Comparison of ENCODE assay signal across 19 mouse cellular contexts in genomic region chr11:21131692-21132091, GRCm38 (mm10). TPM values are rescaled to one million over a fixed set of nuclear protein-coding genes. Genes with fewer than 3 reads are reported as not detected.
A peak's percentile ranks its signal among the peaks of the same experiment; 100 is the strongest.
DNase-seq lines count a peak whose midpoint lies in the region; ATAC-seq and TF ChIP-seq lines count a peak whose summit lies in the region.
"Had no signal": no experiment of that assay in that cellular context is flagged by ENCODE, and none has a peak within 500 bp of the region (broad histone marks: within the 10 kb centered on the region; RNA-seq: fewer than 3 reads in every experiment).

No protein-coding gene starts in this region.

- no peak for TF ChIP-seq RAD21 in CH12.LX (IDR thresholded peaks at IDR 0.05; ENCODE audit: low read depth, low read length)

- no peak overlapping the region for H3K9ac ChIP-seq in lung, embryonic 16.5 days (ENCODE audit: low read length)
- no peak overlapping the region for H3K9ac ChIP-seq in CH12.LX (ENCODE audit: insufficient read depth, low read depth)
- H3K9ac ChIP-seq in intestine, embryonic 15.5 days = no peak overlapping the region
- H3K9ac ChIP-seq in hindbrain, embryonic 12.5 days = no peak overlapping the region
- H3K9ac ChIP-seq: embryonic facial prominence, embryonic 12.5 days; forebrain, embryonic 12.5 days; hindbrain, embryonic 13.5 days had no signal

- H3K9me3 ChIP-seq in lung, embryonic 16.5 days (ENCODE audit: control insufficient read depth, low read length) = peaks cover 5% of the 10 kb centered on the region
- peaks cover 2% of the 10 kb centered on the region for H3K9me3 ChIP-seq in CH12.LX (replicated peaks; ENCODE audit: low read length)
- no peaks in the 10 kb centered on the region for H3K9me3 ChIP-seq in intestine, embryonic 15.5 days
- peaks cover 13% of the 10 kb centered on the region for H3K9me3 ChIP-seq in hindbrain, embryonic 12.5 days (replicated peaks)

- in situ Hi-C loops in CH12.LX (cut with MboI; ENCODE audit: low pct_ligation_motif_present, low pct_unique_long_range_greater_than_20kb, low sequenced_read_pairs) = no loop called here

- no peak for TF ChIP-seq CTCF in CH12.LX (conservative IDR thresholded peaks at IDR 0.05 in 1 of 2, IDR thresholded peaks at IDR 0.05 in 1 of 2; ENCODE audit: low read depth in 2 of 2, low read length in 2 of 2)

- WGBS in lung, embryonic 16.5 days = 60% methylated on average over 2 of the region's 2 CpGs
- WGBS in intestine, embryonic 15.5 days = 71% methylated on average over 2 of the region's 2 CpGs
- 96% methylated on average over 2 of the region's 2 CpGs for WGBS in hindbrain, embryonic 12.5 days

- H3K27ac ChIP-seq in lung, embryonic 16.5 days (ENCODE audit: low read length) = no peak overlapping the region
- no peak overlapping the region for H3K27ac ChIP-seq in CH12.LX (ENCODE audit: insufficient read depth, low read depth)
- no peak overlapping the region for H3K27ac ChIP-seq in intestine, embryonic 15.5 days
- no peak overlapping the region for H3K27ac ChIP-seq in hindbrain, embryonic 12.5 days
- H3K27ac ChIP-seq: embryonic facial prominence, embryonic 12.5 days; forebrain, embryonic 12.5 days; heart, embryonic 10.5 days; hindbrain, embryonic 13.5 days had no signal

- H3K79me2 ChIP-seq in CH12.LX (replicated peaks; ENCODE audit: control insufficient read depth, extremely low read depth, insufficient read depth, poor library complexity, severe bottlenecking) = peaks cover 22% of the 10 kb centered on the region; the same call in 1 of the 2 replicates

- no peak for TF ChIP-seq EP300 in CH12.LX (IDR thresholded peaks at IDR 0.05; ENCODE audit: low read length)

- H3K4me1 ChIP-seq in lung, embryonic 16.5 days (replicated peaks; ENCODE audit: control insufficient read depth, insufficient read depth, low read length) = peaks cover 6% of the 10 kb centered on the region
- peaks cover 5 to 15% of the 10 kb centered on the region in 2 experiments; a peak in 3 of 4 replicates for H3K4me1 ChIP-seq in CH12.LX (ENCODE audit: control insufficient read depth in 1 of 2, insufficient read depth in 2 of 2)
- H3K4me1 ChIP-seq in intestine, embryonic 15.5 days (replicated peaks) = no peaks in the 10 kb centered on the region
- no peaks in the 10 kb centered on the region for H3K4me1 ChIP-seq in hindbrain, embryonic 12.5 days
- H3K4me1 ChIP-seq: embryonic facial prominence, embryonic 12.5 days; forebrain, embryonic 12.5 days; hindbrain, embryonic 13.5 days had no signal

- ATAC-seq in lung, embryonic 16.5 days (ENCODE audit: low read depth) = peak; percentile 52; the same call in 1 of the 2 replicates
- peak; percentile 53 for ATAC-seq in intestine, embryonic 15.5 days
- ATAC-seq in hindbrain, embryonic 12.5 days (ENCODE audit: low FRiP score) = no peak
- ATAC-seq: forebrain, embryonic 16.5 days had no signal

- DNase-seq in lung, postnatal 14 days = no peak
- peak; percentile 17 for DNase-seq in CH12.LX (ENCODE audit: extremely low read depth)
- DNase-seq in right cerebral cortex, postnatal 4 days = no peak
- DNase-seq: adrenal gland, postnatal 10 days; cerebellum, adult 11 months; cerebellum, adult 8-10 months; cerebellum, postnatal 25 days; gastrocnemius, postnatal 10 days; heart, adult 18-20 months; heart, postnatal 10 days; heart, postnatal 4 days had no signal

- peak overlapping the region; percentile 6; the same call in 1 of the 2 replicates for H3K4me2 ChIP-seq in lung, embryonic 16.5 days (ENCODE audit: low read depth, low read length)
- H3K4me2 ChIP-seq in CH12.LX (ENCODE audit: insufficient read depth, low read depth, poor library complexity, severe bottlenecking) = no peak overlapping the region
- H3K4me2 ChIP-seq in intestine, embryonic 15.5 days (replicated peaks) = no peak overlapping the region
- H3K4me2 ChIP-seq in hindbrain, embryonic 12.5 days (replicated peaks) = no peak overlapping the region
- H3K4me2 ChIP-seq: embryonic facial prominence, embryonic 12.5 days; forebrain, embryonic 12.5 days; hindbrain, embryonic 13.5 days had no signal

- H3K36me3 ChIP-seq in lung, embryonic 16.5 days (ENCODE audit: control insufficient read depth, insufficient read depth, low read length) = peaks cover 9% of the 10 kb centered on the region
- peaks cover 3 to 16% of the 10 kb centered on the region in 2 experiments for H3K36me3 ChIP-seq in CH12.LX (replicated peaks in 1 of 2; ENCODE audit: control insufficient read depth in 1 of 2, insufficient read depth in 1 of 2, low read length in 1 of 2)
- no peaks in the 10 kb centered on the region; the same call in 1 of the 2 replicates for H3K36me3 ChIP-seq in intestine, embryonic 15.5 days
- peaks cover 5% of the 10 kb centered on the region for H3K36me3 ChIP-seq in hindbrain, embryonic 12.5 days

- no peak overlapping the region for H3K4me3 ChIP-seq in lung, embryonic 16.5 days (ENCODE audit: low read length)
- no peak overlapping the region for H3K4me3 ChIP-seq in CH12.LX (replicated peaks in 1 of 3; ENCODE audit: low read depth in 2 of 3, low read length in 2 of 3, poor library complexity in 1 of 3)
- H3K4me3 ChIP-seq in intestine, embryonic 15.5 days (replicated peaks) = no peak overlapping the region
- H3K4me3 ChIP-seq in hindbrain, embryonic 12.5 days = no peak overlapping the region
- H3K4me3 ChIP-seq: embryonic facial prominence, embryonic 12.5 days; forebrain, embryonic 12.5 days; heart, embryonic 10.5 days; hindbrain, embryonic 13.5 days had no signal

- dilution Hi-C loops in CH12.LX (cut with MboI; ENCODE audit: extremely low pct_ligation_motif_present, extremely low pct_unique_long_range_greater_than_20kb, low sequenced_read_pairs) = no loop called here

- no peaks in the 10 kb centered on the region for H3K27me3 ChIP-seq in lung, embryonic 16.5 days (ENCODE audit: control insufficient read depth, insufficient read depth, low read depth, low read length)
- no peaks in the 10 kb centered on the region for H3K27me3 ChIP-seq in CH12.LX (replicated peaks)
- H3K27me3 ChIP-seq in intestine, embryonic 15.5 days (replicated peaks) = no peaks in the 10 kb centered on the region
- no peaks in the 10 kb centered on the region for H3K27me3 ChIP-seq in hindbrain, embryonic 12.5 days
- H3K27me3 ChIP-seq: embryonic facial prominence, embryonic 12.5 days; forebrain, embryonic 12.5 days; hindbrain, embryonic 13.5 days had no signal

- no peak for TF ChIP-seq POLR2A in CH12.LX (IDR thresholded peaks at IDR 0.05; ENCODE audit: low read depth, low read length)

TF ChIP-seq in CH12.LX, 34 proteins besides CTCF, POLR2A, EP300 and RAD21:
- TF ChIP-seq IRF4 (IDR thresholded peaks at IDR 0.05; ENCODE audit: low read depth, low read length) (no peak), GABPA (IDR thresholded peaks at IDR 0.05; ENCODE audit: insufficient replicate concordance, low read depth, low read length) (no peak), POLR2AphosphoS2 (IDR thresholded peaks at IDR 0.05; ENCODE audit: low read depth, low read length) (no peak), ZKSCAN1 (IDR thresholded peaks at IDR 0.05; ENCODE audit: borderline replicate concordance, low read depth, low read length) (no peak), CHD2 (IDR thresholded peaks at IDR 0.05; ENCODE audit: low read length) (no peak), USF1 (IDR thresholded peaks at IDR 0.05; ENCODE audit: low read depth, low read length) (no peak), JUND (conservative IDR thresholded peaks at IDR 0.05; ENCODE audit: low read depth, low read length) (no peak), NELFE (IDR thresholded peaks at IDR 0.05; ENCODE audit: low read depth, low read length) (no peak)

RNA-seq across cellular contexts. Expression of gene Peli1, which starts 40.6 kb away (rescaled TPM):
- polyA plus RNA-seq in lung, embryonic 16.5 days (2015; fragmentation: Nextera tagmentation; extraction: Ambion mirVana) = 47.9 and 49.4 TPM in 2 replicates
- 6.7 and 7.8 TPM in 2 replicates for total RNA-seq in CH12.LX (2012; rRNA removed)
- total RNA-seq in CH12.LX (2014; rRNA removed) = 14.1 and 14.8 TPM in 2 replicates
- 21.2 and 25.9 TPM in 2 replicates for polyA plus RNA-seq in CH12.LX (2012; ENCODE audit: insufficient read length, low read depth)
- 33.8 and 35.8 TPM in 2 replicates for polyA plus RNA-seq in intestine, embryonic 15.5 days (2015; fragmentation: Nextera tagmentation; extraction: Ambion mirVana)
- 102 and 106 TPM in 2 replicates for polyA plus RNA-seq in hindbrain, embryonic 12.5 days (2016; fragmentation: Nextera tagmentation; extraction: Ambion mirVana)
